Mouse (Mus musculus): ENCODE data around the gene Wfdc5. TPM values are rescaled to one million over a fixed set of nuclear protein-coding genes. Genes with fewer than 3 reads are reported as not detected.
"Not testable (repeated sequence)": the region's sequence is repeated elsewhere in the genome, so short reads cannot be mapped to it uniquely, and the experiment has no call there.

The Wfdc5 gene
- total RNA-seq (2017), result not detected in 2 replicates

DNA sequence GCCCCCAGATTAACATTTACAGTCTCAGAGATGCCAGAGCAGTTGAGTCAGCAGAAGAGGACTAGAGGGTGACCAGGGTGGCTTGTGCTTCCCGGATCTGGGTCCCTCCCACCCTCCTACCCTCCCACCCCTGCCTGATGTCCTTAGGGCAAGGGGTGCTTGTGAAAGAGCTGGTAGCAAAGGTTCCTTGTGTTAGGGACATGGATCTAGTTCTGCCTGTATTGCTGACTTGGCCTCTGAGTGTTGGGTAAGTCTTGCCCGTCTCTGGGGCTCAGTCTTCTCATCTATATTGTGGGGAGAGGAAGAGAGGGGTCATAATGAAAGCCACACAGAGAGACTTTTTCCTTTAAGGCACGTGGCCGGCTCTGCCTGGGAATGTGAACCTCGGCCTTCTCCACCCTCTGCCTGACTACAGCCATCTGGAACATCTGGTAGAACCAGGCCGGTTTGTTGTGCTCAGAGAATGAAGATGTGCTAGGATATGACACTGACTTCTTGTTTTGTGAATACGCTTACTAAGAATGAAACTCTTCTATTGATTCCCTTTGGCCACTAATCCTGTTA lies at the start of gene Wfdc5:
TSS of gene Wfdc5 (minus strand) at position 51 of the 564 bp plus-strand sequence.
- no peak for ATAC-seq (replicated peaks; ENCODE audit: low read depth, poor library complexity, severe bottlenecking)

DNA sequence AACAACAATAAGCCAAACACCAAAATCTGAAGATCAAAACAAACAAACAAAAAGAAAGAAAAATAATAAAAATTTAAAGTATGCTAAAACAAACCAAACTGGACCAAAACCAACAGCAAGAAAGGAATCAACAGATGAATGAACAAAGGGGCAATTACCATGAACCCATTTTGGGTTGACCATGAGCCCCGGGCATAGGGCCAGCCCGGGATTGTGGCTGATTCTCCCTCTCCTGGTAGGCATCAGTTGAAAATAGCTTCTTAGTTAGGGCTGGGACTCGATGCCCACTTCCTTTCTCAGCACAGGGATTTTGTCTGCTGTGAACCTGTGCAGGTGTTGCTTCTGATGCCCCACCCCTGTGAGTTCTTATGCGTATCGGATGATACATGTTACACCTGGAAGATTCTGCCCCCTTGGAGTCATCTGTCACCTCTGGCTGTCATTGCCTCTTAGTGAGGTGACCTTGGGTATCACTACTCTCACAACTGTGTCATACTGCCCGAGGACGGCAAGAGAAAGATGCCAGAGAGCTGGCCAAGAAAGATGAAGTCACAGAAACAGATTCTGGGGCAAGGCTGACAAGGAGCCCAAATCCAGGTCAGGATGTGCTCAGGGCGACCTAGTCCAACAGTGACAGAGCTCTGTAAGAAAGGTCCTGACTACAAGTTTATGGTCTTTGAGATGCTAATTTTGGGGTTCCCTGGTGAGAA lies 46.0 kb upstream of the Wfdc5 start:
- ATAC-seq (replicated peaks; ENCODE audit: low read depth, poor library complexity, severe bottlenecking), result no peak

DNA sequence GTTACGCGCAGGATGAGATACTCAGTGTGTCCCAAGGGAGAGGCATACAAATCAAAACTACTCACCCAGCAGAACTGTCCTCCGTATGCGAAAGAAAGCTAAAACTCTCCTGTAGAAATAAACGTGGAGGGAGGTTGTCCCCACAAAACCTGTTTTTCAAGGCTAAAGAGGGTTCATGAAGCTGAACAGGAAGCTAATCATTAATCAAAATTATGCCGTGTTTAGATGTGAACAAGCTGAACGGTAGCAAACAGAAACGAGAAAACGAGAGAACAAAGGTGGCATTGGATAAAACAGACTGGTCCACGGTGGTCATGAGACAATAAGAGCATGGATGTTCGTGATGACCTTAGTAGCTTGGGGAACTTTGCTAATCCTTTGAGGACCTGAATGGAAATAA lies 39.0 kb upstream of the Wfdc5 start, which contains the start of gene Wfdc15b:
TSS of gene Wfdc15b (minus strand) at position 139 of the 400 bp plus-strand sequence.
- no peak for ATAC-seq (replicated peaks; ENCODE audit: low read depth, poor library complexity, severe bottlenecking)

DNA sequence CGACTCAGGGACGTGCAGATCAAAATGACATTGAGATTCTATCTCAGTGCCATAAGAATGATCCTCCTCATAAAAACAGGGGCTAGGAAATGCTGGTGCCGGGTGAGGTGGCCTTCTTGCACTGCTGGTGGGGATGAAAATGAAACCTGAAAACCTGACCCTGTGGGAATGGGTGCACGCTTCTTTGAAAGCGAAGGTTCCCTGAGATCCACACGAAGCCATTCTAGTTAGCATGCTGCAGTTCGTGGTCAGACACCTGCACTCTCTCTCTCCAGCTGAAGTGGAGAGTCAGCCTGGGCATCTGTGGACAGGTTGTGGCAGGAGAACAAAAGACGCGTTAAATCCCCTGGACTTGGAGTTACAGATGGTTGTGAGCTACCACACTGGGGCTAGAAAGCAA lies 36.8 kb upstream of the Wfdc5 start:
- no peak for ATAC-seq (replicated peaks; ENCODE audit: low read depth, poor library complexity, severe bottlenecking)

DNA sequence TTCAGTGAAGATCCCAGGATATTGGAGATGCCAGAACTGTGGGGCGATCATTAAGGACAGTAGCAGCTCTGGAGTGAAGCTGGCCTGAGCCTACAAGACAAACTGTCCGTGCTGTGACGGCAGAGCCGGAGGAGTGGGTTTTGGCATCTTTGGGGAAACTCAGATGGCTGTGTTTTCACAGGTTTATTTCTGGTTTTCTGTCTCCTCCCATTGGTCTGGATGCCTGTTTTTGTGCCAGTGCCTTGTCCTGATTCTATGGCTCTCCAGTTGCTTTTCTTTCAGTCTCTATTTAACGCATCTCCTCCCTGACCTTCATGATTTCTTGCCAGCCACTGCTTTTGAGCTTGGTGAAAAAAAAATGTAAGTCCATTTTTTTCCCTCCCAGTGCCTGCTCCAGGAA lies 30.2 kb upstream of the Wfdc5 start:
- ATAC-seq (replicated peaks; ENCODE audit: low read depth, poor library complexity, severe bottlenecking), result no peak

DNA sequence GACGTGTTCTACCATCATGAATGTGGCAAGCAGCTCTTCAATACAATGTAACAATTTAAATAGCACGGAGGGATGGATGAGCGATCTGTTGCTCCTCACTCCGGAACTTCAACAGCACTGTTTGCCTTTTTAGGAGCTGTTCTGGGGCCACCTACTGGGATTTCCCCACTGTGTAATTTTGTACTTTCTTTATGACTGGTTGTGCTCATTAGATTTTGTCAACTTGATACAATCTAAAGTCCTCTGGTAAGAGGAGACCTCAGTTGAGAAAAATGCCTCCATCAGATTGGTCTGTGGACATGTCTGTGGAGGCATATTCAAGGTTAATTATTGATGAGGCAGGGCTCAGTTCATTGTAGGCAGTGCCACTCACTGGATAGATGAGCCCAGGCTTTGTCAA lies 28.4 kb upstream of the Wfdc5 start:
- ATAC-seq (replicated peaks; ENCODE audit: low read depth, poor library complexity, severe bottlenecking), result no peak

DNA sequence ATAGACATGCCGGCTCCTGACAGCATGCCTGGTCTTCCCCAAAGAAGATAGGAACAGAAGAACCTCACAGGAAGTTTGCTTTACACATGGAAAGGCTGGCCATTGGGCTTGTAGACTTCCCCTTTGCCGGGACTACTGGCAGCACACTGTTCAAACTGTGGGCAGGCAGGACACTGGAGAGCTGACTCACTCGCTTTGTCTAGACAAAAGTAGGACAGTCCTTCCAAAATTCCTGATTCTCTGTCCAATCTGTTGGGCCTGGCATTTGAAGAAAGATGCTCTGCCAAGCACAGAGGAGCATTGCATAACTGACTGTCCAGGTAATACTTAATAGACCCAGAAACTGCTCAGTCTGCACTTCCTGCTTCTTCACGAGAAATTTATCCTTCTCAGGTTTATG lies 24.1 kb upstream of the Wfdc5 start:
- no peak for ATAC-seq (replicated peaks; ENCODE audit: low read depth, poor library complexity, severe bottlenecking)

DNA sequence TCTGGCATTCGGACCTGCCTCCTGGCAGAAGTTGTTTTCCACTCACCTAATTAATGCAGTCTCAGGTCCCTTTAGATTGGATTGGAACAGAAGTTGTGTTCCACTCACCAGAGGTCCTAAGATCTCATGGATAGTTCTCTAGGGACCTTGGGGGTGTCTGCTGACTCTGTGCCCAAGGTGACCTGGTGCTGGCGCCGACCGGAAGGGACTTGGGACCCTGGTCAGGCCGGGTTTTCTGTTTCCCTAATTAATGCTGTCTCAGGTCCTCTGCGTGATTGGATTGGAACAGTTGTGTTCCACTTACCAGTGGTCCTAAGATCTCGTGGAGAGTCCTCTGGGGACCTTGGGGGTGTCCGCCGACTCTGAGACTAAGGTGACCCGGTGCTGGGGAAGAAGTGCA lies 23.5 kb upstream of the Wfdc5 start:
- not testable (repeated sequence) for ATAC-seq (replicated peaks; ENCODE audit: low read depth, poor library complexity, severe bottlenecking)

DNA sequence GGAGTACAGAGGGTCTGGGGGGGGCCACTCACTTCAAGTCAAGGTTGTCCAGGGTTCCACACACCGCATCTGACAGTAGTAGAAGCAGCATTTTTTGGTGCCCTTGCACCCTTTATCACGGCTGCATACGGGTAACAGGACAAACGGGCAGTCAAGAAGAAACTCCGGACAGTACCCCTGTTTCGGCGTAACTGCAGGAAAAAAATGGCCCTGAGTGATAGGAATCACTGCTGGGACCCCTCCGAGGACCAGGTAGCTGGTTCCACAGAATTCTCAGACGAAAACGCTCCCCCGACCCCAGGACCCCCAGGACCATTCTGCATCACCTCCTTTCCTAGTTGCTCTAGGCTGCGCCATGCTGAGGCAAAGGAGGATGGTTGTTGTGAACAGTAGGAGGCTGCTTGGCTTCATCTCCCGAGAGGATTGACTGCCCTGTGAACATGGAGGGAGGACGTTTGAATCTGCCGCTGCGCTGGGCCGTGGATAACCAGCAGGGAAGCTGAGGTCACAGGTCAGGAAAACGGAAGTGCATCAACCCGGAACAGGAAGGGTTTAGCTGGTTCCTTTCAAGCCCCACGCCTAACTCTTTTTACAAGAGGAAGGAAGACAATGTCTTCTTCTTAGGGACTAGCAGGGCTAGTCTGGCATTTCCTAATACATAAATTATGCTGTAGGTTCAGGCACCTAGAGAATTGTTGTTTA lies 17.2 kb upstream of the Wfdc5 start, which contains the start of gene Wfdc15a:
TSS of gene Wfdc15a (minus strand) at position 505 of the 702 bp plus-strand sequence.
- no peak for ATAC-seq (replicated peaks; ENCODE audit: low read depth, poor library complexity, severe bottlenecking)

DNA sequence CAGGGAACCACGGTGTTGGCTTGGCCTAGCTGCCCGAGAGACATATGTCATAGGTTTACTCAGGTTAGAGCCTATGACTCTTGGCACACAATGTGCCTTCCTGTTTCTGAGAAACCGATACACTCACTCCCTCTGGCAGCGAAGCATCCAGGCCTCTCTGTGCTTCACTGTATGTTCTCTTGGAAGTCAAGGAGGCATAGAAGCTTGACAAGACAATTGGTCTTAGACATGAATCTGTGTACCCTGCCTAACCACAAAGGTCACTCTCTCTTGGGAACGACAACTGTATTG lies 14.1 kb upstream of the Wfdc5 start:
- ATAC-seq (replicated peaks; ENCODE audit: low read depth, poor library complexity, severe bottlenecking), result no peak

DNA sequence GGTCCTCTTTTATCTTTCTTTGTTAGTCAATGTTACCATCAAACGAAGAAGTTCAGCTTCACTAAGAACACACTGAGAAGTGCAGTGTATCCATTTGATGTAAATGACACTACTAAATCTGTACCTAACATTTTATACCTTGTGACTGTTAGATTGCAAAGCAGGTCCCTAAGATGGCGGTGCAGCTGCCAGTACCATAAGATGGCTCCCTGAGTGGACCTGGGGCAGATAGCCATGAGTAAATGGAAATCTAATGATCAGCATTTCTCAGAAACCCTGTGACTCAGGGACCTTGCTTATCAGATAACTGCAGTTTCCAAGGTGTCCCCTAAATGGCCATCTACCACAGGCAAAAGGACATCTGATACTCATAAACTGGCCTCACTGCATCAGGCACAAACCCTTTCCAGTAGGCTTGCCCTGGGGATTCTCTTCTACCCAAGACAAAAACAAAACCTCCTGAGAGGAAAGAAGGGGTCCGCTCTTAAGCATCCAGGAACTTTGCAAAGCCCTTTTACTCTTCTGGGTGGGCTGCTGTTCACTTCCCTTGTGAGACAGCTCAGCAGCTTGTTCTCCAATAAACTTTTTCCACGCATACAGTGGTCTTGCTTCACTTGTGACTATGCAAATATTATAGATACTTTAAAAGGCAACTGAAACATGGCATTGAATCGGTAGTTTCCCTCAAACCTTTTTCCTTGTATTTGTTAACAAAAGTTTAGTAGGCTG lies 13.6 kb upstream of the Wfdc5 start:
- no peak for ATAC-seq (replicated peaks; ENCODE audit: low read depth, poor library complexity, severe bottlenecking)

DNA sequence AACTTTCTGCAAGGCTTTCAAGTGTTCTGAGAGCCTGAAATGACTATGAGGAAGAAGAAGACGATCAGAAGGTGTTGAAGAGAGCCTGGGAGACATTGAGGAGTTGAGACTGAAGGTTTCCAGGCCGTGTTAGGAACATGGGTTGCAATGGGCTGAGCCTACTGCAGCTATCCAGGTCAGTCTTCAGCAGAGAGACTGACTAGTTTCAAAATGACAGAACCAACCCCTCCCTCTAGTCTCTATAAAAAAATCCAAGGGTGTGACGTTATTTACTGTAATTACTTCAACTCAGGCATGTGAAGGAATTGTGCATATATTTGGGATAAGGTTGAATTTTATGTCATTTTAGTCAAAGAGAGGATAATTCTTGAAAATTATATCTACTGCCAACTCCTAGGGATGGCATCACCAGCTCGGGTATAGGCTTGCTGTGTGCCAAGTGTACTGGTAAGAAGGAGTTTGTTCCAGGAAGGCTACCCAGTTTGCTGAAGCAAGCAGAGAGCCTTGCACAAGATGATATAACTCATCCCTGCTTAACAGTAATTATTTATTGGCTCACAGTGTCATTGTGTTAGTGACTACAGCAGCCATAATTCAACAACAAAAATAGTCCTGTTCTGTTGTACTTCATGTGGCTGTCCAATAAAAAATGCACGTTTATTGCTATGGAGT lies 12.6 kb upstream of the Wfdc5 start:
- no peak for ATAC-seq (replicated peaks; ENCODE audit: low read depth, poor library complexity, severe bottlenecking)

DNA sequence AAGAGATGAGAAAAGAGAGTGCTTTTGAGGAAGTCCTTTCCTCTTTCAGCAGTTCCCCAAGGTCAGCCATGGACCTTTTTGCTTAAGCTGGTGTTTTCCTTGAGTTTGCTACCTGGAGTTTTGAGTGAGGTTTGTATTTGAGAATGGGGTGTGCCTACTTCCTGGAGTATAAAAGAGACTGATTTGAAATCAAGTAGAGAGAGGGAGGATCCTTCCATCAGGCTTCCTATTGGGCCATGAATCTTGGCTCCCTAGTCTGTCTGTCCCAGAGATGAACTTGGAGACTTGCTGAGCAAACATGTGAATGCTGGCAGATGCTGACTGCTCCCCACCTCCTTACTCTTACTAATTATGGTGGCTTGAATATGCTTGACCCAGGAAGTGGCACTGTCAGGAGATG lies 9.7 kb upstream of the Wfdc5 start:
- ATAC-seq (replicated peaks; ENCODE audit: low read depth, poor library complexity, severe bottlenecking), result no peak

DNA sequence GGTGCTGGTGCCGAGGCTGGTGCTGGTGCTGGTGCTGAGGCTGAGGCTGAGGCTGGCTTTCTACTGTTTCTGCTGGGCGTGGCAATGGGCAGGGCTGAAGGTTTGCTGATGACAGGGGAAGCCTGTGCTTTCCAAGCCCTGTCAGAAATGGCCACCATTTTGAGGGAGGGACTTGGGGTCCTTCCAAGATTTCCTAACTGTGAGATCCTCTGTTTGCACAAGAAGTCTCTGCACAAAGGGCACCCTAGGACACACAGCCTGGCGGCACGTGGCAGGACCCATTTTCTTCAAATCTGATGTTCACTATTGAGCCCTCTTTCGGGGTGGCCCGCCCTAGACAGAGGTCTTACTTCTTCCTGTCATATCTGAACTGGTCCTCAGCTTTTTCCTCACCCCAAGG lies 8.0 kb upstream of the Wfdc5 start, which contains the start of gene Wfdc12:
TSS of gene Wfdc12 (minus strand) at position 33 of the 400 bp plus-strand sequence.
- ATAC-seq (replicated peaks; ENCODE audit: low read depth, poor library complexity, severe bottlenecking), result no peak

DNA sequence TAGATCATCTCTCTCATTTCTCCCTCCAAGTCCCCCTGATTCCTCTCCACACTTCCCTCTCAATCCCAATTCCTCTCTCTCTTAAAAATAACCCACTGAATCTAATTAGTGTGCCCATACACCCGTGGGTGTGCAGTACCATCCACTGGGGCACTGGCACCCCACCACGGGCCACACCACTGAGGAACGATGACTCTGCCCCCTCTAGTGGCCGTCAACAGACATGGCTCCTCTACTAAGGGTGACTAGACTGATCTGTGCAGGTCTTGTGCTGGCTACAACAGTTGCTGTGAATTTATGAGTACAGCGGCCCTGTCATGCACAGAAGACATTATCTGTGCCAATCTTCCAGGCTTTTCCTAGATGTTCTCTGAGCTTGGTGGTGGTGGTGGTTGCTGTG lies 6.2 kb upstream of the Wfdc5 start:
- peak; percentile 92 for ATAC-seq (replicated peaks; ENCODE audit: low read depth, poor library complexity, severe bottlenecking)

DNA sequence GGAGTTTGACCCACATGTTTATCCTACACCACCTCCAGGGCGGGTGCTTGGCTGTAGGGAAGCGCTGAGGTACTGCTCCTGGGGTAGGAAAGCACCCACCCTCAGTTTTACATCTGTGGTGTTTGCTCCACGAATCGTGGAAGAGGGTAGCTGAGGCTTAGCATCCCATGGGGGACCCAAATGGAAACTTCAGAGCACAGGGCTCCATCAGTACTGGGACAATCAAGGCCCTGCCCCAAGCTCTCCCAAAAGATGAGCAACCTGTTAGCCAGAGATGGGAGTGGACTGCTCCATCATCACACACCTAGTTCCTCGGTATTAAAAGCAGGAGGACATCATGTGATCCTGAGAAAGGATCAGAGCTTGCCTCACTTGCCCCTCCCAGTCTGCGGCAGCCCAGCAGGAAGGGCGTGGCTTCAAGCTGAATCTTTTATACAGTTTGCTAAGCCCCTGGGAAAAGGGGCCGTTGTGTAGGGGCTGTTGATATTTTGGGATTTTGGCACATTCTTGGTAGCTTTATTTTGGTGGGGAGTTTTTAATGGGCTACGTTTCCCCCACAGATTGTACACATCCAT lies 1.7 kb upstream of the Wfdc5 start:
- ATAC-seq (replicated peaks; ENCODE audit: low read depth, poor library complexity, severe bottlenecking), result peak; percentile 70

DNA sequence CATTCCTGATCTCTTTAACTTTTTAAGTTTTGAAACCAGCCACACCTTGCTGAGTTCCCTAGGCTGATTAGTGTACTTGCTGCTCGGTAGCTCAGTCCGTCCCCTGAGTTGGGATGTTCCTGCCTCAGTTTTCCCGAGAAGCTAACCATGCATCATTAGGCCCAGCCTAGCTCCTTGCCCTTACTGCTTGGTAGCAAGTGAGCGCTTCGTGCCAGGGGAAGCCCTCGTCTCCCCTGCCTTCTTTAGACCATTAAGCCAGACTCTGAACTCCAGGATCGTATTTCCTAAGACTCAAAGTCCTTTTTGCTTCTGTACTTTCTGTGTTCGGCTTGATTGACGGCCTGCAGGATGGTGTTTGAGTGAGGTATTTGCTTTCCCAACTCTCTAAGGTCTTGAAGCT lies 798 bp upstream of the Wfdc5 start:
- no peak for ATAC-seq (replicated peaks; ENCODE audit: low read depth, poor library complexity, severe bottlenecking)

DNA sequence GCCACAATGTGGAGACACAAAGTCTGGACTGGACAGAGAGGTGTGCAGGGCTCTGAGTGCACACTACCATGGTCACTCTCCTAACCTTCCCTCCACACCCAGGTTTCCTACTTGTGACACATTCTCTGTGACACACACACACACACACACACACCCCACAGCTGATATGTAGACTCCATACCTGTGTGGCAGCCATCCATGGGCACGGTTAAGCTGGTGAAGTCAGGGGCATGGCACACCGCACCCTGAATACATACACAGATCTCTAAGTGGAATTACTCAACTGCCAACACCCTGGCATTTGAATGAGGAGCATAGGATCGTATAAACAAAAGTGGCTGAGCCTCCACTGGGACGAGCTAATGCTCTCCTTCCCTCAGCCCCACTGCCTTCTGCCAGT lies 1.8 kb downstream of the Wfdc5 start:
- no peak for ATAC-seq (replicated peaks; ENCODE audit: low read depth, poor library complexity, severe bottlenecking)

DNA sequence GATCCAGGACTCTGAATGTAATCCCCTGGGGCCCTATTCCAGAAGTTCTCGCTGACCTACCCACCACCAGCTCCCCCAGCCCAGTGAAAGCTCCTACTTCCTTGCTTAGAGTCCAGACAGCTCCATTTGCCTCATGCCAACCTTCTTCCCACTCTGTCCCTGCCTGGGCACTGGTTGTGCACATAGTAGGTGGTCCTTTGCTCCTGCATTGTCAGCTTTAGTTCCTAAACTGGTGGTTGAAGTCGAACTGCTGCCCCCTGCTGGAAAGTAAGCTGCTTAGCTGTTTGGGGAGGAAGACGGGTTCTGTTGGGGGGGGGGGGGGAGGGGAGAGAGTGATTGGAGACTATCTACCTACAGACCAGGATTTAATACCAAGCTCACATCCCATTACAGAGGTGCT lies 2.4 kb downstream of the Wfdc5 start:
- no peak for ATAC-seq (replicated peaks; ENCODE audit: low read depth, poor library complexity, severe bottlenecking)

DNA sequence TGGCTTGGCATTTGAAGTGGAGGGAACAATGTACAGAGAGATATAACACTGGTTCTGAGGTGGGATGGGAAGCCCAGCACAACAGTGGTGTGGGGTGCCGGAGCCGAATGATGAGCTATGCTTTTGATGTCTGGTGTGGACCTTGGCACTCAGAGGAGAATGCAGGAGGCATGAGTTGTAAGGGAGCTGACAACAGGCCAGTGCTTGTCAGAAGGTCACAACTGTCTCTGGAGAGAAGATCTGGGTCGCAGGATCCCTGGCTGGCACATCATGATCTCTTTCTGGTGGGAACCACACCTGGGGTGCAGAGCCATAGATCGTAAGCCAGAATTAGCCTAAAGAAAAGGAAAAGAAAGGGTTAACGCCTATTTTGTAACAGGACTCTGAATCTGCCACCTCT lies 4.7 kb downstream of the Wfdc5 start:
- no peak for ATAC-seq (replicated peaks; ENCODE audit: low read depth, poor library complexity, severe bottlenecking)
